Mouse (Mus musculus) spleen, adult 2 months (tissue): ENCODE data around the gene Esr1. TPM values are rescaled to one million over a fixed set of nuclear protein-coding genes. Genes with fewer than 3 reads are reported as not detected.

Experiments used
- DNase-seq, 2 experiments: peaks; one replicate each; pipeline versions ENCODE4 v3.0.0 to v3.0.0-alpha.2; 2012 to 2021; ENCODE audit warnings: low spot score in 2 of 2, low read depth in 1 of 2
- H3K27ac ChIP-seq: fragments of 200-500 bp; 2 replicates; pipeline ENCODE4 v1.5.1; 2012; ENCODE audit warnings: low read length, inconsistent platforms; ENCODE audit not compliant: insufficient read depth
- H3K27me3 ChIP-seq: fragments of 200-500 bp; 2 replicates; pipeline ENCODE4 v1.6.1; 2012; ENCODE audit warnings: mild to moderate bottlenecking, moderate library complexity, low read length, inconsistent platforms; ENCODE audit not compliant: control insufficient read depth, insufficient read depth
- H3K36me3 ChIP-seq: fragments of 200-500 bp; 2 replicates; pipeline ENCODE4 v1.6.1; 2012; ENCODE audit warnings: mild to moderate bottlenecking, low read length, inconsistent platforms; ENCODE audit not compliant: control insufficient read depth, insufficient read depth
- H3K4me1 ChIP-seq: fragments of 200-500 bp; 2 replicates; pipeline ENCODE4 v1.6.1; 2011; ENCODE audit warnings: inconsistent platforms; ENCODE audit not compliant: control insufficient read depth, insufficient read depth, insufficient read length
- H3K4me3 ChIP-seq: fragments of 200-500 bp; 2 replicates; pipeline ENCODE4 v1.5.1; 2011; ENCODE audit warnings: mild to moderate bottlenecking, inconsistent platforms; ENCODE audit not compliant: insufficient read depth, insufficient read length; ENCODE audit errors: extremely low read depth
- CTCF ChIP-seq: fragments of 200-500 bp; IDR thresholded peaks from 2 replicates; pipeline ENCODE4 v1.5.1; 2011; ENCODE audit warnings: mild to moderate bottlenecking, inconsistent platforms; ENCODE audit not compliant: insufficient read depth, insufficient read length, insufficient replicate concordance; ENCODE audit errors: extremely low read depth
- POLR2A ChIP-seq: fragments of 200-500 bp; IDR thresholded peaks from 2 replicates; pipeline ENCODE4 v1.6.1; 2011; ENCODE audit warnings: low read depth, low read length, inconsistent platforms
- WGBS: fragments of 180-500 bp; shearing (Covaris S2); methylation state at CpG from one replicate; pipeline ENCODE4 v1.1.7; 2018; 5-methylcytosine and 5-hydroxymethylcytosine counted together
- polyA plus RNA-seq: library from polyadenylated mRNA; depleted of rRNA; stranded (reverse); fragments of >200 nt; gene quantifications from 2 replicates; pipeline ENCODE4 v1.2.3, GENCODE M21; 2012

Esr1 gene
- polyA plus RNA-seq, 1 experiment: 1.9 TPM

DNA sequence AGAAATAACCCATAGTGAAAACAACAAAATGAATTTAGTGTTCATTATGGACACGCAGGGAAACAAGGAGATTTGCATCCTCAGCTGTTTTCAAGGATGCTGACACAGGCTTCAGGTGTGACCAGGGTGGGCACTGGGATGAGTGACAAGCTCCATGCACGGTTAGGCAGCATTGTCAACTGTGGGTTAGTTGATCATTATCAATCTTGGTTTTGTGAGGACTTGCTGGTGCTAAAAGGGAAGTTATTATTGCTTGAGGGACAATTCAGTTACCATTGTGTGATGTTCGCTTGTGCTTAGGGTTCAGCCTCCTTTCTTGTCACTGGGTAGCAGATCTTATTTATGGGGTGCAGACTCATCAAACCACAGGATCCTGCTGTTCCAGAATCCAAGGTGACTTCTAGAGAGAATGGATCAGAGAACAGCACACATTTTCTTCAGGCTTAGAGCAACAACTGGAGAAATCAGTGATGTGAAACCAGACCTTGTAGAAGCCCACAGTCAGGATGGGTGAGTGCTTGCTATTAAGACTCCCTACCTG, 186.9 kb downstream of the Esr1 start:
- Histone ChIP-seq H3K36me3 (no peaks in the 10 kb centered on the region), H3K4me3 (no peak overlapping the region), H3K4me1 (no peaks in the 10 kb centered on the region), H3K27me3 (no peaks in the 10 kb centered on the region), H3K27ac (no peak overlapping the region)
- DNase-seq: no peak
- 69% methylated on average over 3 of the region's 3 CpGs for WGBS
- no peak for TF ChIP-seq POLR2A
- no peak for TF ChIP-seq CTCF

DNA sequence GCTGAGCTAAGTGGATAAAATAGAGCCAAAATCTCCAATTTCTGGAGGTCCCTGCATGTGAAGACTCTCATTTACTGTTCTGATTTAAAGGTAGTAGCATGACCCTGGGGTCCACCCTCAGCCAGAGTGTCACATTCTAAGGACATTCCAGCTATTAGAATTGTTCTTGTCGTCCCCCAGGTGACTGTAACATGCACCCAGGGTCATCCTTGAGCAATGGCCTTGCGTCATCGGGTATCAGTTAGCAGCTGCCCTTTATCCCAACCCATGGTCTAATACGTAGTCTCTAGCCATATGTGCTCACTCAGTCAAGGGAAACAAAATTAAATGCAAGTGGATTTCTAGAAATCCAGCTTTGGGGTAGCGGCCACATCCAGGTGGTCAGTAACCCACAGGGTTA, 213.0 kb downstream of the Esr1 start:
- H3K4me3 ChIP-seq: no peak overlapping the region
- no peak for TF ChIP-seq POLR2A
- no peak for TF ChIP-seq CTCF
- 92% methylated on average over 5 of the region's 5 CpGs for WGBS
- H3K36me3 ChIP-seq: no peaks in the 10 kb centered on the region
- no peaks in the 10 kb centered on the region for H3K4me1 ChIP-seq
- DNase-seq: no peak
- H3K27ac ChIP-seq: no peak overlapping the region
- no peaks in the 10 kb centered on the region for H3K27me3 ChIP-seq

DNA sequence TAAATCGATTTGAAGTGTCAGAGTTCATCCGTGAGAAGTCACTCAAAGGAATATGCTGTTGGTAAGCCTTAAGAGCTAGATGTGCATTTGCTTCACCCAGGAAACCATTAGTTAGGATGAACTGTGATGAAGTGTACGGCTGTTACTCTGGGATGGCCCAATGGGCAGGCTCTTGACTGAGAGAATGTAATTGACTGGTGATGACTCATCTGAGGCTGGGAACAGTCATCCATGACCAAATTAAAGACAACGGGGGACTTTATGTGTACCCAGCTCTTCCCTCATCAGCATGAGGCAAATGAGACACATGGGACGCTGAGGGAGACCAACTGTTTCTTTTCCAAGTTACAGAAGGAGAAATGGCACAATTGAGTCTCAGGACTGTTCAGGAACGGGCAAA, 219.2 kb downstream of the Esr1 start:
- TF ChIP-seq POLR2A: no peak
- TF ChIP-seq CTCF: no peak
- Histone ChIP-seq H3K27ac (no peak overlapping the region), H3K27me3 (no peaks in the 10 kb centered on the region), H3K4me3 (no peak overlapping the region), H3K36me3 (no peaks in the 10 kb centered on the region), H3K4me1 (no peaks in the 10 kb centered on the region)
- DNase-seq: no peak
- 88% methylated on average over 6 of the region's 6 CpGs for WGBS

DNA sequence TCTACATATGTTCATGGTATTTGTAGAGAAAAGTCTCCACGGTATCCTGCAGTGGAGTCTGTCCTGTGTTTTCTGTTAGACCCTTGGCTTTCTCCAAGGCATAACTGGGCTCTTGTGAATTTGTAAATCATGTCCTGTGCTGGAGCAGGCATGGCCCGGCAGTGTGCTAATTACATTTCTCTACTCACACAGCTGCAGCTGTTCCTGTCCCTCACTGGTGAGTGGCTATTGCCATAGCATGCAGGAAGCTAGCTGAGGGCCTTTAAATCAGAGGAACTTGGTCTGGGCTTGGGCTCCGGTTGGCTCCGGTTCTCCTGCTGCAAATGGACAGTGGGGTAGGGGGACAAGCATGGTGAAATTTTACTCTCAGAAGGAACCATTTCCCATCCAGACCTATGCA, 226.7 kb downstream of the Esr1 start:
- Histone ChIP-seq H3K4me1 (no peaks in the 10 kb centered on the region), H3K27me3 (no peaks in the 10 kb centered on the region), H3K36me3 (no peaks in the 10 kb centered on the region), H3K4me3 (no peak overlapping the region), H3K27ac (no peak overlapping the region)
- 92% methylated on average over 4 of the region's 4 CpGs for WGBS
- TF ChIP-seq CTCF (no peak), POLR2A (no peak)
- DNase-seq: no peak

DNA sequence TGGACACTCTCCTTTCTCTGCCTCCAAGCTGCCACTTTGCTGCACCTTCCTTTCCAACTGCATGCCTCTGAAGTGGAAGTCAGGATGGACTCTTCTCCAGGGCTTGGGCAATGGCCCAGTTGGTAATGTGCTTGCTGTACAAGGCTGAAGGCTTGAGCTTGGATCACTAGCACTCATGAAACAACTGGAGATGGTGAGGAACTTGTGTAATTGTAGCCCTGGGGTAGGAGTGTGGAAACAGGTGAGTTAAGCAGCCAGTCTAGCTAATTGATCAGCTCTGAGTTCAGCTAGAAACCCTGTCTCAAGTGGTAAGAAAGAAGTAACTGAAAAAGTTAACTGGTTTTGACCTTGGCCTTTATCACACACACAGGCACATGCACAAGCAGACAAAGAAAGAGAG, 229.6 kb downstream of the Esr1 start:
- DNase-seq: no peak

DNA sequence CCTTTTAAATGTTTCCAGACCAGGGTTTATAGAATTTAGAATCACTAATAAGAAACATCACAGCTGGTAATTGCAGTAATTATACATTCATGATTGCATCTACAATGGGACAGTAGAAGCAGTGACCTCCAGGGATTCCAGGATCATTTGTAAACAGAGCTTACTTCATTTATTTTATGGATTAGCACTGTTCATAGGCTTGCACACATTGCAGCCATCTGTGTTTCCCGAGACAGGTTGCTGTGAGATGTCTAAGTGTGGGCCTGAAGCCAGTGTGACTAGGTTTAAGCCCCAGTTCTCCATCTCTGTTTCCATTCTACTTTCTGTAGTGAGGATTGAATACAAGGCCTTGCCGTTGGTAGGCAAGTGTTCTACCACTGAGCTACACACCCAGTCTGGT, 236.1 kb downstream of the Esr1 start:
- Histone ChIP-seq H3K36me3 (no peaks in the 10 kb centered on the region), H3K27me3 (no peaks in the 10 kb centered on the region), H3K27ac (no peak overlapping the region), H3K4me3 (no peak overlapping the region), H3K4me1 (no peaks in the 10 kb centered on the region)
- 92% methylated on average over 2 of the region's 2 CpGs for WGBS
- no peak for DNase-seq
- TF ChIP-seq POLR2A (no peak), CTCF (no peak)

More for the DNA sequence above, 229.6 kb downstream of the Esr1 start:
- no peak overlapping the region for H3K4me3 ChIP-seq
- no peaks in the 10 kb centered on the region for H3K4me1 ChIP-seq
- no peaks in the 10 kb centered on the region for H3K36me3 ChIP-seq
- TF ChIP-seq POLR2A: no peak
- TF ChIP-seq CTCF: no peak
- no peak overlapping the region for H3K27ac ChIP-seq
- no peaks in the 10 kb centered on the region for H3K27me3 ChIP-seq

DNA sequence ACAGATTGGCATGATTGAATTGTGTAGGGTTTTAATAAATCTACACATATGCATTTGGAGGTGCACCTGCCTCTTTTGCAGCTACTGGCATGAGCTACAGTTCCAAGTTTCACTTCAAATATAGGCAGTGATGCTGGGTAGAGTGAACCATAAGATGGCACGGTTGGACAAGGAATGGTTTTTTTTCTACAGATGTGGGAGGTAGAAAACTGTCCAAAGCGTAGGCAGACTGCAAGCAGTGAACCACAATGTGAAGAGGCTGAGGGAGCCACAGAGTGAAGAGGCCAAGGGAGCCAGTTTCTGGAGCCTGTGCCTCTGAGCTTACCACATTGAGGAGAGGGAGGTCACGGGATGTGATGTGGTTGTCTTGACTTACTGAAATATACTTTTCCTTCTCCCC, 238.5 kb downstream of the Esr1 start:
- no peaks in the 10 kb centered on the region for H3K36me3 ChIP-seq
- H3K27ac ChIP-seq: no peak overlapping the region
- WGBS: 84% methylated on average over 3 of the region's 3 CpGs
- H3K27me3 ChIP-seq: no peaks in the 10 kb centered on the region
- DNase-seq: no peak
- no peak for TF ChIP-seq POLR2A
- no peak for TF ChIP-seq CTCF
- no peaks in the 10 kb centered on the region for H3K4me1 ChIP-seq
- no peak overlapping the region for H3K4me3 ChIP-seq
